Mouse (Mus musculus): ENCODE measurements around the gene Elovl6. TPM values are rescaled to one million over a fixed set of nuclear protein-coding genes. Genes with fewer than 3 reads are reported as not detected.

Elovl6 gene
- total RNA-seq, 2 experiments from 2014 or later, result 52.7 to 54.6 TPM

- DNase-seq (ENCODE audit: low spot score in 2 of 2), result no peak
Observed at GRCm38 (mm10) chr3:129540882-129541281, 8.7 kb downstream of the Elovl6 start.

- no peak for DNase-seq (ENCODE audit: low spot score in 2 of 2)
Observed at GRCm38 (mm10) chr3:129541456-129541855, 9.3 kb downstream of the Elovl6 start.

GRCm38 (mm10) chr3:129543376-129543775, 11.2 kb downstream of the Elovl6 start:
- DNase-seq (ENCODE audit: low spot score in 2 of 2), result no peak

- DNase-seq (ENCODE audit: low spot score in 2 of 2), result no peak
Observed at GRCm38 (mm10) chr3:129544217-129544616, 12.1 kb downstream of the Elovl6 start.

- no peak for DNase-seq (ENCODE audit: low spot score in 2 of 2)
Observed at GRCm38 (mm10) chr3:129545228-129545627, 13.1 kb downstream of the Elovl6 start.

- no peak for DNase-seq (ENCODE audit: low spot score in 2 of 2)
Observed at GRCm38 (mm10) chr3:129545801-129546200, 13.6 kb downstream of the Elovl6 start.

GRCm38 (mm10) chr3:129547837-129548435, 15.8 kb downstream of the Elovl6 start:
- no peak for DNase-seq (ENCODE audit: low spot score in 2 of 2)

GRCm38 (mm10) chr3:129548760-129549159, 16.6 kb downstream of the Elovl6 start:
- DNase-seq (ENCODE audit: low spot score in 2 of 2), result no peak

GRCm38 (mm10) chr3:129549546-129549945, 17.4 kb downstream of the Elovl6 start:
- DNase-seq (ENCODE audit: low spot score in 2 of 2), result no peak

GRCm38 (mm10) chr3:129551581-129552290, 19.6 kb downstream of the Elovl6 start:
- no peak for DNase-seq (ENCODE audit: low spot score in 2 of 2)

GRCm38 (mm10) chr3:129552370-129552769, 20.2 kb downstream of the Elovl6 start:
- no peak for DNase-seq (ENCODE audit: low spot score in 2 of 2)

- no peak for DNase-seq (ENCODE audit: low spot score in 2 of 2)
Observed at GRCm38 (mm10) chr3:129553173-129553572, 21.0 kb downstream of the Elovl6 start.

GRCm38 (mm10) chr3:129553661-129554060, 21.5 kb downstream of the Elovl6 start:
- no peak for DNase-seq (ENCODE audit: low spot score in 2 of 2)

GRCm38 (mm10) chr3:129554436-129554835, 22.3 kb downstream of the Elovl6 start:
- DNase-seq (ENCODE audit: low spot score in 2 of 2), result no peak

- DNase-seq (ENCODE audit: low spot score in 2 of 2), result no peak
Observed at GRCm38 (mm10) chr3:129557048-129557447, 24.9 kb downstream of the Elovl6 start.

GRCm38 (mm10) chr3:129557566-129557965, 25.4 kb downstream of the Elovl6 start:
- DNase-seq (ENCODE audit: low spot score in 2 of 2), result no peak

GRCm38 (mm10) chr3:129558016-129558955, 26.1 kb downstream of the Elovl6 start:
- no peak for DNase-seq (ENCODE audit: low spot score in 2 of 2)

GRCm38 (mm10) chr3:129560068-129560467, 27.9 kb downstream of the Elovl6 start:
- DNase-seq (ENCODE audit: low spot score in 2 of 2), result no peak

- peak; percentile 19 to 45 for DNase-seq (ENCODE audit: low spot score in 2 of 2)
Observed at GRCm38 (mm10) chr3:129561011-129561410, 28.9 kb downstream of the Elovl6 start.

GRCm38 (mm10) chr3:129561853-129562252, 29.7 kb downstream of the Elovl6 start:
- no peak for DNase-seq (ENCODE audit: low spot score in 2 of 2)

GRCm38 (mm10) chr3:129562411-129562810, 30.3 kb downstream of the Elovl6 start:
- no peak for DNase-seq (ENCODE audit: low spot score in 2 of 2)

- no peak for DNase-seq (ENCODE audit: low spot score in 2 of 2)
Observed at GRCm38 (mm10) chr3:129563807-129564206, 31.7 kb downstream of the Elovl6 start.

All from layer of hippocampus, postnatal 14 days (tissue).